Mouse (Mus musculus): ENCODE measurements at regions not wholly inside any gene's neighbourhood (a gene's known extent, or its start where the extent isn't known, plus 50 kb on each side); places are given as distances from the start of the nearest gene placed in this dataset.

DNA sequence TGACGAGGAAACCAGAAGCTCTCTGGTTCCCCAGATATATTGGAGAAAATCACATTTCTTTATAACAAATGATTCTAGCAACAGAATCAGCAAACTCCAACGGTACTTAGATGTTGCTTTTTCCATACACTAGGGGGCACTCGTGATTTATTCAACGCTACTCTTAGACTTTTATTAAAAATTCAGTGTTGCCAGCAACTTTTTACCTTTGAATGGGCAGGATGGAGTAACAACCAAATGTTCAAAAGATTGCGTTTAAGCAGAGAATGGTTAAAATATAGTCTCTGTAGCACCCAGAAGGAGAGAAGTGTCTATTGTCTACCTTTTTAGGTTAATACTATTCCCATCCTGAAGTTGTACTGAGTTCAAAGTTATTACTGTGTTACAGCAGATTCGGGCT, 715.4 kb upstream of the Cblb start:
- DNase-seq (ENCODE audit: low spot score): peak; percentile 51

- DNase-seq (ENCODE audit: low spot score): no peak
Measured at GRCm38 (mm10) chr16:51332262-51332661, 698.8 kb upstream of the Cblb start.

DNA sequence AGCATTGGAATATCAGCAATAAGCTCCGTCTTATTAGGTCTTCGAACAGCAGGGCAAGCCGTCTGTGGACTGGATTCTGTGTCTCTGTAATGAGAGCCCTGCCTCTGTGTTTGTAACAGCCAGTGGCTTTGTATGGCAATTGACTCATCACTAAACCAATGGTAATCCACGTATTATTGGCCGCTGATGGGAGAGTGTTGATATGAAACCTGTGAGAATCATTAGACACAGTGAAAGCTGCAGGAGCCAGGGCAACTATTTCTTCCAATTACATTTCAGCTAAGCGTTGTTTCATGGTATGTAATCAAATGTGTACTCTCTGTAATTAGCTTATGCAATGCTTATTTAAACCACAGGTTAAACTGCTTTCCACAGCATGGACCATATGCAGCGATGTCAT, 696.1 kb upstream of the Cblb start:
- DNase-seq (ENCODE audit: low spot score): no peak

- no peak for DNase-seq (ENCODE audit: low spot score)
Measured at GRCm38 (mm10) chr16:51347120-51347519, 683.9 kb upstream of the Cblb start.

GRCm38 (mm10) chr16:51352151-51352550, 678.9 kb upstream of the Cblb start:
- DNase-seq (ENCODE audit: low spot score): no peak

GRCm38 (mm10) chr16:51353791-51354190, 677.2 kb upstream of the Cblb start:
- DNase-seq (ENCODE audit: low spot score): no peak

DNA sequence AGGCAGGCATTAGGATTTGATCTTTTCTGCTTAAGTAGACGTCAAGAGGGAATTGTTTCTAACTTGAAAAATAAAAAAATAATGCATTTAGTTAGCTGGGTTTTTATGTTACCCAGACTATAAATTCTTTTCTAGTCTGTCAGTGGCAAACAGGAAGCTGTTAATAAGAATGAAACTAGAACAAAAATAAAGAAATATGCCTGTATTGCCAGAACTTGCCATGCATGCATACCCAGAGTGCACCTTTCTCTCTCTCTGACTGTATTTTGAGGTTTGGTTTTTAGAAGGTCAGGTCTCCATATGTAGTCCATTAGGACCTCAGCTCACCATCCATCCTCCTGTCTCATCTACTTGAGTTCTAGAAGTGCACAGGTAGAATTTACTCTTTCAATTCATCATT, 661.0 kb upstream of the Cblb start:
- DNase-seq (ENCODE audit: low spot score): no peak

- no peak for DNase-seq (ENCODE audit: low spot score)
Measured at GRCm38 (mm10) chr16:51386456-51386855, 644.6 kb upstream of the Cblb start.

DNA sequence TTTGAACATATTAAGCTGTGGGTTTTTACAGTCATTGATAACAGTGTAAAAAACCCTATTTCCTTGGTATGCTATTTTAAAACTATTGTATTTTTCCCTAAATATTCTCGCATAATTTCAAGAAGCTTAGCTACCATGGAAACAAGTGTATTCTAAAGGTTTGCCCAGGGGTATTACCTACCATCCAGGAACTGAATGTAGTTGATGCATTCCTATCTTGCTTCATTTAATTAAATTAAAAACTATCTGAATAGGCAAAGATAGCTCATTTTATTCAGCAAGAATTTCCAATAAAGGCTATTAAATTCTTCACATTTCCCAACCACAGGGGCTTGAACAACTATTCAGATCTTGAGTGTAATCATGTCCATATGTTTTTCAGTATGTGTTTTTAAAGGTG, 643.5 kb upstream of the Cblb start:
- DNase-seq (ENCODE audit: low spot score): no peak

- DNase-seq (ENCODE audit: low spot score): no peak
Measured at GRCm38 (mm10) chr16:51393871-51394270, 637.2 kb upstream of the Cblb start.

All from layer of hippocampus, adult 11-12 months (tissue).